Mouse (Mus musculus): ENCODE measurements around the gene Usp30.

DNA sequence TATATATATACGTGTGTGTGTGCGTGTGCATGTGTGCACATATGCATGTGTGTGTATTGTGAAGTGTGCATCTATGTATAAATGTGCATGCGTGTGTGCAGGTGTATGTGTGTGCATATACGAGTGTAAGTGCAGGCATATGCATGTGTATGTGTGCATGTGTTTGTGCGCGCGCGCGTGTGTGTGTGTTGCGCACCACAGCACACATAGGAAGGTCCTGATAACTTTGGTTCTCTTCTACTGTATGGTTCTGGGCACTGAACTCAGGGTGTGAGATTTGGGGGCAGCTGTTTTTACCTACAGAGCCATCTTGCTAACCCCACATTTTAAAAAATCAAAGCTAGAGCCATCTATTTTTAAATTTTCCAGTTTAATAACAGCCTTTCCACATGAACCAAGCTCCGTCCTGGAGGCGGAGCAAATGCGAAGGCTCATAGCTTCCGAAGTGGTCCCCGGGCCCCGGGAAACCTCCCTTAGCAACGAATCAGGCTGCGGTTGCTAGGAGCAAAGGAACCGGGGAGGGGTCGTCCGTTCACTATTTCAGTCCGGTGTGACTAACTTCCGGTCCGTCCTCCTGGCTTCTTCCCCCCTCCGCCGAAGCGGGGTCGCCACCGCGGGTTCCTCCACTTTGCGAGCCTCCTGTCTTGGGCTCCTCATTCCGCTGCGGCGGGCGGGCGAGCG, 34.6 kb downstream of the Usp30 start:
- TF ChIP-seq CTCF (IDR thresholded peaks at IDR 0.05; ENCODE audit: low read depth, low read length), result no peak
- no peak for TF ChIP-seq POLR2A (IDR thresholded peaks at IDR 0.05; ENCODE audit: borderline replicate concordance, low read depth, low read length)

Data from bone marrow macrophage, adult 2 months (primary cell).